Mouse (Mus musculus) common myeloid progenitor, adult 5-6 weeks (primary cell): ENCODE measurements around the gene Epha4. TPM values are rescaled to one million over a fixed set of nuclear protein-coding genes. Genes with fewer than 3 reads are reported as not detected.

Experiments
- ATAC-seq: replicated peaks from 2 replicates; pipeline ENCODE4 v1.8.0; 2016; ENCODE audit warnings: low read depth, mild to moderate bottlenecking, moderate TSS enrichment, inconsistent platforms; ENCODE audit not compliant: poor library complexity, severe bottlenecking
- total RNA-seq: library from RNA; stranded (forward); fragments of 200-1000, 187-1606 nt; gene quantifications from 2 replicates; pipeline ENCODE4 v1.2.3, GENCODE M21; 2017

Gene Epha4
- total RNA-seq, 1 experiment from 2014 or later = 1.5 TPM

- ATAC-seq = no peak
Observed at GRCm38 (mm10) chr1:77363848-77364247, 151.0 kb downstream of the Epha4 start.

DNA sequence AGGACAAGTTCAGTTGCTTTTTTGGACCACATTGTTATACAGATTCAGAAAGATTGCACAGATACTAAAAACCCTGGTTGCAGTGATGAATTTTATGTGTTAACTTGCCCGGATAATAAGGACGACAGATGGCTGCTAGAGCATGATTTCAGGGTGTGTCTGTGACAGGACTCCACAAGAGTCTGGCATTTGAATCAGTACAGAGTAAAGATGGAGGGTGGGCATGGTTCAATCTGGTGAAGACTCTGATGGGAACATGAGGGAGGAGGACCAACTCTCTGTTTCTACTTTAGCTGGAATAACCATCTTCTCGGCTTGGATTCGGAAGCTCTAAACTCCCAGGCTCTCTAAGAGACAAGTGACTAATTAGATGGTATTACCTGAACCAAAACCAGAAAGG lies 168.4 kb downstream of the Epha4 start:
- ATAC-seq = no peak

DNA sequence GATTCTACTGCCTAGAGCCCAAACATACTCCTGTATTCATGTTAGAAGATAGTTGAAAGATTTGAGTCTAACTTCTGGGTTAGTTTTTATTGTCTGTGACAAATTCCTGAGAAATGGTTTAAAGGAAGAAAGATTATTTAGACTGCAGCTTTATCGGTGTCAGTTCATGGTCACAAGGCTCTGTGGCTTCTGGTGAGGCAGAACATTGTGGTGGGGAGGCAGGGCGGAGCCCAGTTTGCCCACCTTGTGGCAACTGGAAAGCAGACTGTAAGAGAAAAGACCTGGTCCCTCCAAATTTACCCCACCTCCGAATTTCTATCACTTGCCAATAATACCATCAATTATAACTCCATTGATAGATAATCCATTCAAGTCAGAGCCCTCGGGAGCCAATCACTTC lies 171.1 kb downstream of the Epha4 start:
- ATAC-seq = peak; percentile 65; the same call in 1 of the 2 replicates

GRCm38 (mm10) chr1:77339701-77340100 lies 175.2 kb downstream of the Epha4 start:
- ATAC-seq = no peak

GRCm38 (mm10) chr1:77338346-77338745 lies 176.5 kb downstream of the Epha4 start:
- ATAC-seq = no peak

GRCm38 (mm10) chr1:77336937-77337336 lies 178.0 kb downstream of the Epha4 start:
- ATAC-seq = no peak

GRCm38 (mm10) chr1:77318597-77319127 lies 196.2 kb downstream of the Epha4 start:
- no peak for ATAC-seq
